Mouse (Mus musculus) ES-CJ7 (cell line): ENCODE data around the gene Ifna5.

Experiments
- DNase-seq: peaks from one replicate; pipeline ENCODE4 v3.0.0; 2011; ENCODE audit warnings: low read depth, low spot score

Gene Ifna5

DNA sequence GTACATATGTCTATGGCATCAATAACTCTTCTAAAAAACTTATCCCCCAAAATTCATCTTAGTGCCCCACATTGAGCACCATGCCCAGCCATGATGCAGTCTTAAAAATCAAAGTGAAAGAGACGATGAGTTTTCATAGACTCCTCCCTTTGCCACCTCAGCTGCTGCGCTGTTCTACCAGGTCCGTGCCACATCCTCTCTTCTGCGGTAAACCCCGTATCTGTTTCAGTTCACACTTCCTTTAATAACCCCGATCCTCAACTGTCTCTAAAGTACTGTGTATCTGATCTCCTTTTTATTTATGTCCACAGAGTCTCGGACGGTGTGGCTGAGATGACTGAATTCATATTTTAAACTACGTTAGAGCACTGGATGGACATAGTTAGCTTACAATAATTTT, 29.3 kb downstream of the Ifna5 start:
- no peak for DNase-seq

DNA sequence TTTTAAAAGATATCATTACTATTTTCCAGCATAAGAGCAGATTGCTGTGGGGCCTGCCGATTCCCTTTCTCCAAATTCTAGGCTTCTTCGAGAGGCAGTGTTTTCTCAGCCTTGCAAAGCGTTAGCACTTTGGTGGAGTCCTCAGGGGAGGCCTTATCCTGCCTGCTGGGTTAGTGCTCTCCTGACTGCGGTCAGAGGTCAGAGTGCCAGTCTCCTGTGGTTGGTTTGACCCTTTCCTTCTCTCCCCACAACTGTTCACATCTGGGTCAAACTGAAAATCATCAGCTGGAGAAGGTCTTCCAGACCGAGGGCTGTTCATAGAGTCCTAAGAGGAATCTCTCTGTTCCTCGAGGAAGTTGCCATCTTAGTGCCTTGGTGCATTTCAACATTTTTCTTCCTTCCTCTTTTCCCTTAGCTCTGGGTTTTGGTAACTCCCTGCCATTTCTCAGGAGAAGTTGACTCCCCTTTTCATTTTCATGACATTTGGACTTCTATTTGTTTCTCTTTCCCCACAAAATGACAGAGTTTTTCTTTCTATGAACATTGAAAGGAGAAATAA, 29.8 kb downstream of the Ifna5 start:
- no peak for DNase-seq

DNA sequence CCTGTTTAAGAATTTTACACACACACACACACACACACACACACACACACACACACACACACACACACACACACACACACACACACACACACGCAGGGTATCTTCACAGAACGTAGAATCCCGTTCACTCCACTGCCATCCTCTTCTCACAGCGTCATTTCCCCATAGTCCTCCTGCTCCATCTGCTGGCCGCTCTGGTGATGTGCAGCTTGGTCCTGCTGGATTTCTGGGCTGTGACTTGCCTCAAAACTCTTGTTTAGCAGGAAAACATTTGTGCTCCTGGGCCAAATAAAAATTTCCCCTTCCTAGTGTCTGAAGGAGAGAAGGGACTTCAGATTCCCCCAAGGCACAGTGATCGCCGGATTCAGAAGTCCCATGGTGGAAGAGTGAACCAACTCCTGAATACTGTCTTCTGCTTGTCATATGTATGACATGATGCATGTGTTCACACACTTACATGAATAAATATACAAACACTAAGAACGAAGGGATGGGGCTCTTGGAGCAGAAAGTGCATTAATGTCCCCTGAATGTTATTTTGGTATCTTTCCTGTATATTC, 32.1 kb downstream of the Ifna5 start:
- peak; percentile 81 for DNase-seq

DNA sequence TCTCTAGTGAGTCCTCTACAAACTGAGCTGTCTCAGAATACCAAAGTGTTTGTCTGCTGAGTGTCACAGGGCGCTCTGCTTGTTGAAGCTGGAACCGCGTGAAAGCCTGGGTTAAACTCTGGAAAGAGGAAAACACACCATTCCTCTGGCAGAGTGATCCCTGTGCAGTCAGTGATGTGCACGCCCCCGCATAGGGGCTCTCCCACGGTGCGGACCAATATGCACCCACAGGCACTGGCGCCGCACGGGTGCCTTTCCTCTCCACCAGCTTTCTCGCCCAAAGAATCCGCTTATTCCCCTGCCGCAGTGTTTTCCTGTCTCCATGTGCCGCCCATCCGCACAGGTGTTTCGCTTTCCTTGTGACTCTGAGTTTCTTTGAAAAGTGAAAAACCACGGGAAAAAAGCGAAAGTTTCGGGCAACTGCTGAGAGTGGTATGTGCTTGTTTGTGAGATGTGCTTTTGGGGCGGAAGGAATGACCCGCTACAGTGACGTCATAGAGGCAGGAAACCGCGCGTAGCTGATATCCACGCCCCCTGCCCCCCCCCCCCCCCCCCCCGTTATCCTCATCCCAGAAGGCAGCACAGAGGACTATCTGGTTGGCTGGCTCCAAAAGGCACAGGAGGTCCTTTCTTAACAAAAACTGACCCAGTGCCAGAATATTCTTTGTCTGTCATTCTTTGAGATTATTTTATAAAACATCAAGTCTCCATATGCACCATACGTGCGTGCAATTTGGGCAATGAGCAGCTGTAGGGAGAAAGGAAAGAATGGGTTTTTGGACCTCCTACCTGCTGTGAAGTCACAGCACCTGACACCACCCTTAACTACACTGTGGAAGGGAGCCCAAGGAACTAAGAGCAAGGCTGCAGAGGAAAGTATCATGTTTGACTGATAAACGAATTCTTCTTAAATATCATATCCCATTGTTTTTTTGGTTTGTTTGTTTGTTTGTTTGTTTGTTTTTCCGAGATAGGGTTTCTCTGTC, 32.9 kb downstream of the Ifna5 start:
- peak; percentile 46 for DNase-seq

DNA sequence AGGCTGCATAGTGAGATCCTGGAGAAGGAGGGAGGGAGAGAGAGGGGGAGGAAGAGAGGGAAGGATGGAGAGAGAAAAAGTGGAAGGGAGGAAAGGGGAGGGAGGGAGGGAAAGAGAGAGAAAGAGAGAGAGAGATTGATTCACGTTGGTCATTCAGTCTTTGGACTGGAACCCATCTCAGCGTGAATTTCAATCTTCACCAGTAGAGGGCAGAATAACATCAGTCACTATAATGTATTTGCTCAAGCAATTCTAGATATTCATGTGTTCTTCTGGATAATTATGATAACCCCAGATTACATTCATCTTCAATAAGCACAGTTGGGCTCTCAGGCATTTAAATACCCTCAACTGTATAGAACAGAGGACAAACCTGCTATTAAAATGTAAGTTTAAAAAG, 37.4 kb downstream of the Ifna5 start:
- peak; percentile 28 for DNase-seq

DNA sequence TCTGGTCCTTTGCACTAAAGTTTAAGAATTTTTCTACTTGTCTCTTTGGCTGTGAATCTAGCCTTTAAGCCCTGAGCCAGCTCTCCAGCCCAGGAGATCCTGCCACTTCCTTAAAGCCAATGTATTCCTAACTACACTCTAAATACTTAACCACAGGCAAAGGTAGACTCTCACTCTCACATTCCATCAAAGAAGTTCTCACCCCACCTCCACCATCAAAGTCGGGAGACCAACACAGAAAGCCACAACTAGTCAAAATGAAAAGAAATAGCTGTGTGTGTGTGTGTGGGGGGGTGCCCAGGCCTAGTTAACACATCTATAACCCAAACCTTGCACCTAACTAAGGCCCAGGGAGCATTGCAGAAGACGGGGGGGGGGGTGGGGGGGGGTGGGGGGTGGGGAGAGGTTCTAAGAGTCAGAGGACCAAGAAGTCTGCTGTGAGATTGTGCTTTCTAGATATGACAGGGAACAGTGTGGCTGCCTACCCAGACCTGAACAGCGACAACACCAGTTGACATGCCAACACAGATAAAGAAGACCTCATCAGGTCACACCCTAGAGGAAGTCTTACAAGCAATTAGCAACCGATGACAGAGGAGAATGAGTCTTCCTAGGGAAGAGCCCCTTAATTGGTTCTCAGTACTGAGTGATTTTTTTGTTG, 40.2 kb downstream of the Ifna5 start:
- DNase-seq, result no peak

DNA sequence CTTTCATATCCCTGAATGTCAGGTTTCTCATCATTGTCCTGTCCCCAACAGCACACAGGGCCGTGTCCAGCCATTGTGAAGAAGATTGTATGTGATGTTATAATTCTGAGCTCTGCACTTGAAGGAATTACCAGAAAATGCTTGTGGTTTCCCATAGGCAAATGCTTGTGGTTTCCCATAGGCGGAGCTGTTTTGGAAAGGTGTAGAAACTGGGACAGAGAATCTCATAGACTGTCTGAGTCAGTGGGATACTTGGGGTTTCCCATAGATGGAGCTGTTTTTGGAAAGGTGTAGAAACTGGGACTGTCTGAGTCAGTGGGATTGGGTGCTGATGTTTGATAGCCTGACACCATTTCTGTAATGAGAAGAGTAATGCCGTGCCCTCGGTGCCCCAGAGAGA, 41.2 kb downstream of the Ifna5 start:
- DNase-seq, result peak; percentile 49

DNA sequence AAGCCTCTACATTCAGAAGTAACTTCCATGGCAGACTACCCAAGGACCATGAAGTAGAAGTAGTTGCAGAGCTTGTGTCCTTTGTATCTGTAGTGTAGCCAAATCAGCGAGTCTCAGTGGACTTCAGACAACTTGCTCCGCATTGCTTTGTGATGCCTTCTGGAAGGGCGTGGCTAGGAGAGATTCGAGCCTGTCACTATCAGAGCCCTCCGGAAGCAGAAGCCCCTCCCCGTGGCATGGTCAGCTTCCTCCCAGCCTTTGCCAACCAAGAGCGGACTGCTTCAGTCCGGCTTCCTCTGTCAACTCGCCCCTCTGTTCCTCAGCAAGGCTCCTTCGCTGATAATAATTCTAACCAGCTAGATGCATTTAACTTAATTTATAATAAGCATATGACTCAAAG, 42.9 kb downstream of the Ifna5 start:
- no peak for DNase-seq

DNA sequence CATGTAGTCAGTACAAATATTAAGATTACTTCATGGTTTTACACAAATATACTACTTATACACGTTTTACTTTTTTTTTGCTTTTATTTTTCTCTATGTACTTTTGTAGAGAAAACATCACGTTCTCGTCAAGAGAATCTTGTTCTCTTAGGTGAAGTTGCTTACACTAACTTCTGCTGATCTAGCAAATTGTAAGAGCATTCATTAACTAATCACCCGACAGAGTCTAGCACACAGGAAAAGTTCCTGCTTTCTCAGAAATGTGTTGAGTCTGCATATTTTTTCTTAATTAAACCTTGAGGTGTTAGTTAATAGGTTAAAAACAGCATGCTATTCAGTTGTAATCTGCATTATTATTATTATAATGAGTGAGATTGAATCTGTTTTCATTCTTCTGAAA, 43.4 kb downstream of the Ifna5 start:
- DNase-seq, result no peak

DNA sequence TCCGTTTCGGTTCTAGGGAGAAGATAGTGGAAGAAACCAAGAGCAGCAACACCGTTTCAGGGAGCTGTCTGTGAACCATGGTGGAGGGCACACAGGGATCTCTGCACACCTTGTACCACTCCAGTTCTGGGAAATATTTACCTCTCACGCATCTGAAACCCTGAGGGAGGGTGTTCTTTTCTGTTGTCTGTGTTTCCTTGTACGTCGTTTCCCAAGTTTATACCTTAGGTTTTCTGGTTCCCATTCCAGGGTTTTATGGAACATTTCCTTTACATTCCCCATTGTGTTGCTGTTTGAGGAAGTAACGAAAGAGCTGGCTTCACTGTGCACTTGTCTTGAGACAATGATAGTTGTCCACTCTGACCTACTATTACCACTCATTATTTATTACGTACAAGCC, 44.8 kb downstream of the Ifna5 start, which contains the start of gene Ifne:
Gene Ifne, minus strand, starts transcription at position 101 of the 400 bp plus-strand sequence.
- no peak for DNase-seq
